Mouse (Mus musculus) adrenal gland, adult 8-10 months (tissue): ENCODE data around the gene Slc1a2. TPM values are rescaled to one million over a fixed set of nuclear protein-coding genes. Genes with fewer than 3 reads are reported as not detected.

Experiments used
- DNase-seq: peaks from one replicate; pipeline ENCODE4 v3.0.0; 2022
- total RNA-seq, 4 experiments: library from RNA; stranded (reverse); gene quantifications; 2 replicates each; pipeline ENCODE4 v1.2.4; 2022

Gene Slc1a2
- total RNA-seq, 4 experiments from 2014 or later = 0.90 to 2.2 (median 1.2) TPM

DNA sequence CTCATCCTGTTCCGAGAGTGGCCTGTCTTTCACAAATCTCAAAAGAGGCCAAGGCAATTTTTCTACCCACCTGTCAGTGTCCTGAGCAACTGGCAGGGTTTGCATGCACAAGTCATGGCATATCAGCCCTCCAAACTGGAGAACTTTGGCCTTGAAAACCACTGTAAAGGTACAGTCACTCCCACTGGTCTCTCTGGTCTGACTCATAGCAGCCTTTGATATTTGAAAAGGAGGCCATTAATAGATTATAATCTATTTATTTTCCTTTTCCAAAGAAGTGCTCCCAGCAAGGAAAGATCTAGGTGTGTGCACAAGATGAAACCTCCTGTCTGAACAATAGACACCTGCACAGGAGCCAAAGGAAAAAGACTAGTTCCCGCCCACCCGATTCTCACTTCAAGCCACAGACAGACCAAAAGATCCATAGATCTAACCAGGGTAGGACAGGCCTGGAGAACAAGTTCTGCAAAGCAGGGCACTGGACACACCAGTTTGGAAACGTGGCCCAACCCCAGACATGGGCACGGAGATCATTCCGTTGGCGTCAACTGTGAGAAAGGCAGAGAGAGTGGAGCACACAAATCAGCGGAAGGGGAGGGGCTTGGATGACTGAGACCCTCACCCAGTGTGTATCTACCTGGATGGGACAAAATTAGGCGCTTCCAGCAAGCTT, 167.6 kb downstream of the Slc1a2 start:
- DNase-seq = peak; percentile 23

DNA sequence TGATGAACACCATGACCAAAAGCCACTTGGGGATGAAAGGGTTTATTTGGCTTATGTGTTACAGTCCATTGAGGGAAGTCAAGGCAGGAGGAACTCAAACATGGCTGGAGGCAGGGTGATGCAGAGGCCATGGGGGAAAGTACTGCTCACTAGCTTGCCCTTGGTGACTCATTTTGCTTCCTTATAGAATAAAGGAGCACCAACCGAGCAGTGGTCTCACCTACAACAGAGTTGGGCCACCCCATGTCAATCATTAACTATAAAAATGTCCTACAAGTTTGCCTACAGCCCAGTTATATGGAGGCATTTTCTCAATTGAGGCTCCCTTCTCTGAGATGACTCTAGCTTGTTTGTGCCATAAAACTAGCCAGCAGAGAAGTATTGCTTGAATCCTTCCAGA, 169.4 kb downstream of the Slc1a2 start:
- DNase-seq = no peak

DNA sequence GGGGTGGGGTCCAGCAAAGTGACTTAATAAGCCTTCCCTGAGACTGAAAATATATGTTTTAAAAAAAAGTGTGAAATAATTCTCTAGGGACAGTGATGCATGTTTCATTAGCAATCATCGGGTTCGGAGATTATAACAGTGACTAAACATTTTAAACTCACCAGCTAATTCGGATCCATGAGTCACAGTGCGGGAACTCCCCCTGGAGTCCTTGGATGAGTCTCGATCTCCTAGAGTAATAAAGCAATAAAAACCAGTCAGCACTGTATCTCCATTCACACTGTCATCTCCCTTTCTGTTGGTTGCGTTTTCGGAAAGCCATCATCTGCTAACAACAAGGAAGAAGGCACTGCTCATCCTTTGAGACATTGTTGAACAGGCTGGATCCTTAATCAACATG, 169.9 kb downstream of the Slc1a2 start:
- DNase-seq = no peak

DNA sequence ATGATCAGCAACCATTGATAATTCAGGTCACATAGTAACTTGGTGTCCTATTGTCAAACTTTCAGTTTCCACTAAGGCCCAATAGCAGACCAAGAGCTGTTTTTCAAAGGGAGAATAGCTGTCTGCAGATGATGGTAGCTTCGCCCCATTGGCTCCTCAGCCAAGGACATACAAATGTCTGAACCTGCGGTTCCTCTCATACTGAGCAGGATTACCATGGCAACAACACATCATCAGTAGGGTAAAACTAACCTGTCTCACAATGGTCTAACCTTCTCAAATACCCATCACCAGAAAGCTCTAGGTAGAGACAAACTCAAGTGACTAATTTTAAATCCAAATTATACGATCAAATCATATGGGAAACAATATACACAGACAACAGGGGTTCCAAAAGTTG, 170.7 kb downstream of the Slc1a2 start:
- DNase-seq = peak; percentile 56

DNA sequence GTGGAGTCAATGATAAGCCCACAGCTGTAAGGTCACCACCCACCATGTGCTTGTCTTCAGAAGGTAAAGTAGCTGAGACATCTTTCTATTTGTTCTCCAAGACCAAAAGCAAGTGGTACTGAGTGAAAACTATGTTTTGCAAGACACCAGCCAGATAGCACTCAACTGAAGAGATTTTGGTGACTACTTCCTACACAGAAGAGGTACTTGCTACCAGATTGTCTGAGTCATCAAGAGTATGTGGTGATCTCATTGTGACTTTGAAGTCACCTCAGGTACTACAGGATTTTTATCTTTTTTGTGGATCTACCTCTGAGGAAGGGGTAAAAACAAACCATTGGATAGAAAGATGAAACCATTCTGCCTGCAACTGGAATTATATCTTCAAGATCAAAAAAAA, 173.1 kb downstream of the Slc1a2 start:
- no peak for DNase-seq

DNA sequence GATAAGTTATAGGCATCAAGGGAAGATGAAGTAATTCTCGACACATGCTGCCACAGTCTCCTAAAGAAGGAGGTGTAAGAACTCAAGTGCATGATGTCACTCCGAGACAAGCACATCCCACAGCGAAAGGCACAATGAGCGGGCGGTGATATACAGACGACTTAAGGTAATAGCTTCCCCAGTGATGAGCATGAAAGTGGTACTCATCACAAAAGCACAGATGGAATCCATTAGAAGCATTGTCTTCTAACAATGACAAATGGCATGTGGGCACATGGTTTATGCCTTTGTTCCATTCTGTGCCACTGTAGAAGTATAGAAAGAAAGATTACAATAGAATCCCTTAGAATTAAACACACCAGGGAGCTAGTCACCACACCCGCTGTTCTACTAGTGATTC, 179.7 kb downstream of the Slc1a2 start:
- no peak for DNase-seq

Other genes with a start within 250 kb of the Slc1a2 start
- under 1 TPM; 0.40 to 0.65 (median 0.55) TPM for gene Fjx1, start 206.2 kb upstream of the Slc1a2 start, total RNA-seq
- 1 to 10 TPM; 1.3 to 3.3 (median 2.1) TPM for gene Pamr1, start 108.6 kb upstream of the Slc1a2 start, total RNA-seq
- gene Cd44, start 243.0 kb downstream of the Slc1a2 start, total RNA-seq = 10 to 100 TPM; 38.3 to 83.6 (median 56.9) TPM